Mouse (Mus musculus): ENCODE results near the gene Prss43.

- TF ChIP-seq CTCF (IDR thresholded peaks at IDR 0.05 in 2 of 3, conservative IDR thresholded peaks at IDR 0.05 in 1 of 3; ENCODE audit: control insufficient read depth in 1 of 3, insufficient read depth in 1 of 3, low read depth in 2 of 3, low read length in 3 of 3, poor library complexity in 1 of 3, severe bottlenecking in 1 of 3) (no peak), SMC3 (IDR thresholded peaks at IDR 0.05; ENCODE audit: low read depth, low read length) (no peak), MAFK (IDR thresholded peaks at IDR 0.05; ENCODE audit: borderline replicate concordance, low read depth, low read length) (no peak), MAX (IDR thresholded peaks at IDR 0.05; ENCODE audit: low read length) (no peak), MEF2A (IDR thresholded peaks at IDR 0.05; ENCODE audit: extremely low read depth, insufficient replicate concordance, low read depth, low read length, poor library complexity, severe bottlenecking) (no peak), POLR2AphosphoS2 (IDR thresholded peaks at IDR 0.05; ENCODE audit: low read length) (no peak), POLR2A (IDR thresholded peaks at IDR 0.05; ENCODE audit: control insufficient read depth in 1 of 2, insufficient read depth in 1 of 2, low read depth in 1 of 2, low read length in 2 of 2, poor library complexity in 1 of 2) (no peak), JUND (IDR thresholded peaks at IDR 0.05; ENCODE audit: low read depth, low read length) (no peak), MYB (IDR thresholded peaks at IDR 0.05; ENCODE audit: low read depth, low read length) (no peak), TCF12 (IDR thresholded peaks at IDR 0.05; ENCODE audit: low read depth, low read length) (no peak), MXI1 (IDR thresholded peaks at IDR 0.05; ENCODE audit: low read depth, low read length) (no peak), UBTF (IDR thresholded peaks at IDR 0.05; ENCODE audit: borderline replicate concordance, insufficient read depth, low read depth, low read length) (no peak), HCFC1 (IDR thresholded peaks at IDR 0.05; ENCODE audit: low read depth, low read length) (no peak), GATA1 (IDR thresholded peaks at IDR 0.05; ENCODE audit: low read depth, low read length) (no peak)
Observed at GRCm38 (mm10) chr9:110803294-110803693, 23.2 kb upstream of the Prss43 start.
